Mouse (Mus musculus): ENCODE data around the gene Sec31a.

DNA sequence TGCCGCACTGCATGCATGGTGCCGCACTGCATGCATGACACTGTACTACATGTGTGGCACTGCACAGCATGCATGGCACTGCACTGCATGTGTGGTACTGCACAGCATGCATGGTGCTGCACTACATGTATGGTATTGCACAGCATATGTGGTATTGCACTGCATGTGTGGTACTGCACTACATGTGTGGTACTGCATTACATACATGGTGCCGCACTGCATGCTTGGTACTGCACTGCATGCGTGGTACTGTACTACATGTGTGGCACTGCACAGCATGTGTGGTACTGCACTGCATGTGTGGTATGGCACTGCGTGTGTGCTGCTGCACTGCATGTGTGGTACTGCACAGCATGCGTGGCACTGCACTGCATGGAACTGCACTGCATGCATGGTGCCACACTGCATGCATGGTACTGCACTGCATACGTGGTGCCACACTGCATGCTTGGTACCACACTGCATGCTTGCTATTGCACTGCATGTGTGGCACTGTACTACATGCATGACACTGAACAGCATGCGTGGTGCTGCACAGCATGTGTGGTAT, 65.1 kb downstream of the Sec31a start:
- TF ChIP-seq POLR2A (IDR thresholded peaks at IDR 0.05; ENCODE audit: borderline replicate concordance, control insufficient read depth, low read depth, low read length) (no peak), CTCF (IDR thresholded peaks at IDR 0.05; ENCODE audit: control insufficient read depth, insufficient read depth, low read length) (no peak; the same call in 1 of the 2 replicates)
